Mouse (Mus musculus): ENCODE measurements around the gene Prkcq. TPM values are rescaled to one million over a fixed set of nuclear protein-coding genes. Genes with fewer than 3 reads are reported as not detected.

The Prkcq gene
- total RNA-seq, 2 experiments from 2014 or later = 6.8 to 7.5 TPM

DNA sequence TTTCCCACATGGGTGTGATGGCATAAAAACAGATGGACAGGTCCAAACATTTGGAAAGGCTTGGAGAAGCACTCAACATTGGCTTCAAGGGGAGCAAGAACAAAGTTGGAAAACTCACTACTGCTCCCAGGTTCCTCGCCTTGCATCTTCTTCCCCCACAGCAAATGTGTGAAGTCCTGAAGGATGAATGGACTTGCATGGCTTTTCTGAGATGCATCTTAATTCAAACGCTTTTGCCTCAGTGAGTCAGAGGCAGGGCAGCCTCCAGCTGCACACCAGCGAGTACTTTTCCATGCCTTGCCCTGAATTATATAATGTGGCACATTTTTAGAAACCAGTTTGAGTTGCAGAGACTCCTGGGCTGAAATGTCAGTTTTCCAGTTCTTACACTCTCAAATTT lies 175.9 kb downstream of the Prkcq start:
- H3K27ac ChIP-seq = peak overlapping the region; percentile 57; the same call in 1 of the 2 replicates
- TF ChIP-seq CTCF (IDR thresholded peaks at IDR 0.05) = no peak
- no peak overlapping the region for H3K4me3 ChIP-seq
- intact Hi-C loops (cut with DNase I) = loop anchor here (2.0 kb wide), 1 partner anchor 77 kb away; no protein-coding TSS in a partner anchor
- peak; percentile 31 to 37 for DNase-seq (ENCODE audit: extremely low spot score in 1 of 2, low spot score in 2 of 2)

Measured in left cerebral cortex, adult 2 months (tissue).